Mouse (Mus musculus) cerebellum, adult 2 months (tissue): ENCODE measurements around the gene Cfap44.

Experiments
- CTCF ChIP-seq: fragments of 200-500 bp; IDR thresholded peaks from 2 replicates; pipeline ENCODE4 v1.5.1; 2011; ENCODE audit warnings: low read depth, mild to moderate bottlenecking, control low read depth, low read length, moderate library complexity, borderline replicate concordance; ENCODE audit not compliant: insufficient read depth
- POLR2A ChIP-seq: fragments of 200-500 bp; IDR thresholded peaks from 2 replicates; pipeline ENCODE4 v1.6.1; 2011; ENCODE audit warnings: low read length, control low read depth, borderline replicate concordance; ENCODE audit not compliant: insufficient read depth

- TF ChIP-seq POLR2A (no peak), CTCF (no peak)
Observed at GRCm38 (mm10) chr16:44428456-44428855, 33.9 kb downstream of the Cfap44 start.
